Mouse (Mus musculus) embryonic fibroblast, embryonic 13.5 days (primary cell): ENCODE results near the gene Tef. TPM values are rescaled to one million over a fixed set of nuclear protein-coding genes. Genes with fewer than 3 reads are reported as not detected.

Experiments
- H3K27ac ChIP-seq: 2 replicates; pipeline ENCODE4 v1.5.1; 2012; ENCODE audit warnings: low read length, control low read depth, inconsistent platforms; ENCODE audit not compliant: insufficient read depth
- H3K4me1 ChIP-seq: 2 replicates; pipeline ENCODE4 v1.6.1; 2011; ENCODE audit warnings: low read length; ENCODE audit not compliant: control insufficient read depth, insufficient read depth
- H3K4me3 ChIP-seq: 2 replicates; pipeline ENCODE4 v1.5.1; 2011; ENCODE audit warnings: mild to moderate bottlenecking, control low read depth, low read length; ENCODE audit not compliant: insufficient read depth
- CTCF ChIP-seq: IDR thresholded peaks from 2 replicates; pipeline ENCODE4 v1.5.1; 2011; ENCODE audit warnings: mild to moderate bottlenecking, control low read depth, low read length, moderate library complexity, borderline replicate concordance; ENCODE audit not compliant: insufficient read depth
- POLR2A ChIP-seq: IDR thresholded peaks from 2 replicates; pipeline ENCODE4 v1.6.1; 2011; ENCODE audit warnings: low read depth, mild to moderate bottlenecking, control low read depth, low read length, moderate library complexity
- polyA plus RNA-seq: library from polyadenylated mRNA; stranded (reverse); fragments of >200 nt; gene quantifications from 2 replicates; pipeline ENCODE4 v1.2.4, GENCODE M21; 2011; ENCODE audit warnings: low read depth; ENCODE audit not compliant: missing spikeins, insufficient read length

The Tef gene
- polyA plus RNA-seq, 1 experiment: 43.1 TPM

- Histone ChIP-seq H3K4me3 (0 out of 2 replicates have a peak overlapping the region, but pooled peaks have one; percentile 9), H3K4me1 (peaks cover 17% of the 10 kb centered on the region), H3K27ac (peak overlapping the region; percentile 53)
- TF ChIP-seq POLR2A (no peak), CTCF (no peak)
These were observed 7.3 kb downstream of the Tef start for GRCm38 (mm10) chr15:81809550-81809949.

- Histone ChIP-seq H3K4me3 (peak overlapping the region; percentile 43), H3K27ac (peak overlapping the region; percentile 80), H3K4me1 (peaks cover 11% of the 10 kb centered on the region)
- no peak for TF ChIP-seq CTCF
- peak; percentile 49 for TF ChIP-seq POLR2A
These were observed 7.9 kb downstream of the Tef start for GRCm38 (mm10) chr15:81810150-81810549.

GRCm38 (mm10) chr15:81810671-81811598 is 8.7 kb downstream of the Tef start:
- peak overlapping the region; percentile 80 for H3K27ac ChIP-seq
- peak overlapping the region; percentile 74 for H3K4me3 ChIP-seq
- TF ChIP-seq POLR2A (peak; percentile 70), CTCF (no peak)
- peaks cover 6% of the 10 kb centered on the region for H3K4me1 ChIP-seq

GRCm38 (mm10) chr15:81811599-81811996 is 9.4 kb downstream of the Tef start:
- peak overlapping the region; percentile 74 for H3K27ac ChIP-seq
- peak overlapping the region; percentile 74 for H3K4me3 ChIP-seq
- H3K4me1 ChIP-seq: peaks cover 6% of the 10 kb centered on the region
- TF ChIP-seq CTCF: no peak
- TF ChIP-seq POLR2A: no peak

- H3K4me3 ChIP-seq: peak overlapping the region; percentile 74
- no peak for TF ChIP-seq POLR2A
- TF ChIP-seq CTCF: no peak
- peaks cover 6% of the 10 kb centered on the region for H3K4me1 ChIP-seq
- H3K27ac ChIP-seq: peak overlapping the region; percentile 74
These were observed 10.1 kb downstream of the Tef start for GRCm38 (mm10) chr15:81812287-81812686.

- Histone ChIP-seq H3K4me1 (peaks cover 6% of the 10 kb centered on the region), H3K4me3 (peak overlapping the region; percentile 74), H3K27ac (peak overlapping the region; percentile 74; the same call in 1 of the 2 replicates)
- TF ChIP-seq POLR2A (no peak), CTCF (no peak)
These were observed 10.7 kb downstream of the Tef start for GRCm38 (mm10) chr15:81812696-81813631.

- H3K4me1 ChIP-seq: peaks cover 4% of the 10 kb centered on the region
- H3K27ac ChIP-seq: no peak overlapping the region
- no peak for TF ChIP-seq CTCF
- no peak for TF ChIP-seq POLR2A
- H3K4me3 ChIP-seq: no peak overlapping the region
These were observed 11.9 kb downstream of the Tef start for GRCm38 (mm10) chr15:81813986-81814705.

GRCm38 (mm10) chr15:81814716-81815370 is 12.6 kb downstream of the Tef start:
- TF ChIP-seq POLR2A: no peak
- H3K4me1 ChIP-seq: peaks cover 4% of the 10 kb centered on the region; the same call in 1 of the 2 replicates
- H3K27ac ChIP-seq: no peak overlapping the region
- no peak overlapping the region for H3K4me3 ChIP-seq

GRCm38 (mm10) chr15:81818404-81818803 is 16.2 kb downstream of the Tef start:
- Histone ChIP-seq H3K4me3 (no peak overlapping the region), H3K27ac (no peak overlapping the region), H3K4me1 (no peaks in the 10 kb centered on the region)
- TF ChIP-seq POLR2A: no peak
- TF ChIP-seq CTCF: no peak
